12 mouse cellular contexts compared by ENCODE assay signal in the genomic region with DNA sequence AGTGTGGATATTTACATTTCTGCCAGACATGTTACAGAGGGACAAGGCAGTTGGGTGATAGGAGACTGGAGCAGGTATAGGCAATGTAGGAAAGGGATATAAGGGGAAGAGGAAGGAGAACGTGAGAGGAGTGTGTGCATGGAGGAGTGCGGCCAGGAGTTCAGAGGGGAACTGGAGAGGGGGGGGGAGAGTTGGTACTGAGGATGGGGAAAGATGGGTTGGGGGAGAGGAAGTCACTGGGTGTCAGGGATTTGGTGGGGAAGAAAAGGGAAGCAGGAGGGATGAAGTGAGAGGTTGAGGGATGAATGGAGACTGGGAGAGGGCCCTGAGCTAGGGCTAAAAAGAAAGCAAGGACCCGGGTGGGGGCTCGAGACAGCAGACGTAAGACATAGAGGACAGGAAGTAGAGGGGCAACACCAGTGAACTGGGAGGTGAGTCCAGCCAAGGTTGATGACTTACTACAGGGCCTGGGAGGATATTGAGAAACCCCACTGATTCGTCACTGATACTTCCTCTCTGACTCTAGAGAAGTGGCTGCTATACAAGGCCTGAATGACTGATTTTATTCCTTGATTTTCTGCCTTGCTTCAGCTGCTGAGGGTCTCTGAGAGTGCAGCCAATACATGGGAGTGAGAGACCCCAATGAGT. TPM values are rescaled to one million over a fixed set of nuclear protein-coding genes. Genes with fewer than 3 reads are reported as not detected.
"Had no signal": no experiment of that assay in that cellular context is flagged by ENCODE, and none has a peak within 500 bp of the region (broad histone marks: within the 10 kb centered on the region; RNA-seq: fewer than 3 reads in every experiment).

No protein-coding gene starts in this region.

RNA-seq across cellular contexts. Expression of a gene that starts 6.7 kb away (rescaled TPM):
- total RNA-seq: gastrocnemius, adult 2 months; gastrocnemius, postnatal 25 days; heart, adult 18-20 months; heart, adult 8-10 months; layer of hippocampus, adult 18-20 months; layer of hippocampus, adult 8-10 months; layer of hippocampus, postnatal 14 days; layer of hippocampus, postnatal 36 days; left cerebral cortex, adult 18-20 months; left cerebral cortex, postnatal 10 days; left cerebral cortex, postnatal 25 days had no signal
- polyA plus RNA-seq: kidney, adult 2 months had no signal
